Mouse (Mus musculus) embryo, embryonic 9.5 days (tissue): ENCODE results near the gene Trpc6.
A peak's percentile ranks its signal among the peaks of the same experiment; 100 is the strongest.

Experiments used
- DNase-seq: peaks from one replicate; pipeline ENCODE4 v3.0.0-alpha.2; 2017; ENCODE audit errors: extremely low spot score

Gene Trpc6

DNA sequence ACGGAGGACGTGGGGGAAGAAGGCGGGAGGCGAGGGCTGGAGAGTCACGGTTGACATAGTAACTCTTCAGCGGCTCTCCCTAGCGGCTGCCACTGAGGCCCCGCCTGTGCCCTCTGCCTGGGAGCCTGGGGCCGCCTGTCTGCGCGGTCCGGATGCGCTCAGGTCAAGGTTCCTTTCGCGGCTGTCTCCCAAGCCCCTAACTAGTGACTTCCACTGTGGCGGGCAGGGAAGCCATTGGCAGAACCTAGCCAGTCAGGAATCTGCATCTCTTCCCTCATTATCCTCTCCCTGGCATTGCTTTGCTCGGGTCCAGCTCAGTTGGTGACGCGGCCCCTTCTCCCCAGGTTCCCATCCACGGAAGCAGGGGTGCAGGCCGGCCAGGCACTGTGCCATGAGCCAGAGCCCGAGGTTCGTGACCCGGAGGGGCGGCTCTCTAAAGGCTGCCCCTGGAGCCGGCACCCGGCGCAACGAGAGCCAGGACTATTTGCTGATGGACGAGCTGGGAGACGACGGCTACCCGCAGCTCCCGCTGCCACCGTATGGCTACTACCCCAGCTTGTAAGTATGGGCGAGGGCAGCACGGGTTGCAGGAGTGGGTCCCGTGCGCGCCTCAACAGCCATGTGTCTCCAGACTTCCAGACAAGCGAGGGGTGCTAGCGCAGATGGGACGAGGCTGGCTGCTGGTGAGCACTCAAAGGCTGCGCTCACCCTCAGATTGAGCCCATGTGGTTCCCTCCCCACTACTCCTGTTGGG lies at the start of gene Trpc6:
Gene Trpc6, plus strand, starts transcription at position 102 of the 754 bp plus-strand sequence.
- DNase-seq: peak; percentile 68

GRCm38 (mm10) chr9:8520911-8521310 lies 23.0 kb upstream of the Trpc6 start:
- DNase-seq: no peak

- DNase-seq: no peak
Measured at GRCm38 (mm10) chr9:8533670-8534069, 10.3 kb upstream of the Trpc6 start.

GRCm38 (mm10) chr9:8545236-8545635 lies 1.3 kb downstream of the Trpc6 start:
- DNase-seq: no peak

GRCm38 (mm10) chr9:8558574-8558973 lies 14.6 kb downstream of the Trpc6 start:
- DNase-seq: no peak

DNA sequence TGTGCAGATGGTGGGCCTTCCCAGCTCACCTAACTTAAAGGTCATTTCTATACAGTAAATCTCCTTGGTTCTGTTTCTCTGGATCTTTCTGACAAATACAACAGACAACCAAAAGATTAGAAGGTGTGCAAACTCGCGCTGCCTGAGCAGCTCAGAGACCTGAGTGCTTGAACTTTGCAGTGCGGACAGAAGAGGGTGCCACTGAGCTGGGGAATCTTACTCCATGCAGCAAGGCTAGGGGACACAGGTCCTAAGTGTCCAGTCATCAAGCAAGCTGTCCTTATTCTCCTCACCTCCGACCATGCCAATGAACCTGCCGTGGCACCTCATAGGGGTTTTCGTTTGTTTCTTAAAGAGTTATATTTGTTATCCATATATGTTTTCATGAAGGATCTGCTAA lies 48.7 kb downstream of the Trpc6 start:
- peak; percentile 12 for DNase-seq

GRCm38 (mm10) chr9:8597089-8597488 lies 53.1 kb downstream of the Trpc6 start:
- no peak for DNase-seq

DNA sequence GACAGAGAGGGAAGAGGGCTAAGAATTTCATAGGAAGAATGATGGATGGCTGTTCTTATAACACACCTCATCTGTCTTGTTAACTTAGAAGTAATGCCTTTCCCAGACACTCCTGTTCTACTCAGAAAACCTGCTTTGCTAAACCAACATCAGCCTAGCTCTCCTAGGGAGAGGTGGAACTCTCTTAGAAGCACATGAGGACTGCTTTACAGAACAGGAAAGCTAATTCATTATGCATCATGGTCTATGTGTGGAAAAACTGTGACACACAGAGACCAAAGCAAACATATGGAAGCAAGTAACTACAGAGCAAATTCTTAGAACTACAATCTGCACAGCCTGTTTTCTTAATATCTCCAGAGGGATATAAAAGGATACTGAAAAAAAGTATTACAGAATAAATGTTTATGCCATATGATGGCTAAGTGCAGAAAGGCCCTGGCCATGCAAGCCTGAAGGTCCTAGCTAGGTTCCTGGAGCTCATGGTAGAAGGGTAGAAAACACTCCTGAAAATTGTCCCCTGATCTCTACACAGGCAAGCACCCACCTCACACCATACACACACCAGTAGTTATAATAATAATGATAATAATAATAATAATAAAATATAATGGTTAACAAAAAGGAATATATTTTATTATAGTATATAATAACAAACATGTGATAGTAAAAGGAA lies 63.0 kb downstream of the Trpc6 start:
- DNase-seq: no peak

- no peak for DNase-seq
Measured at GRCm38 (mm10) chr9:8634344-8634743, 90.4 kb downstream of the Trpc6 start.

GRCm38 (mm10) chr9:8643453-8643852 lies 99.5 kb downstream of the Trpc6 start:
- DNase-seq: no peak

DNA sequence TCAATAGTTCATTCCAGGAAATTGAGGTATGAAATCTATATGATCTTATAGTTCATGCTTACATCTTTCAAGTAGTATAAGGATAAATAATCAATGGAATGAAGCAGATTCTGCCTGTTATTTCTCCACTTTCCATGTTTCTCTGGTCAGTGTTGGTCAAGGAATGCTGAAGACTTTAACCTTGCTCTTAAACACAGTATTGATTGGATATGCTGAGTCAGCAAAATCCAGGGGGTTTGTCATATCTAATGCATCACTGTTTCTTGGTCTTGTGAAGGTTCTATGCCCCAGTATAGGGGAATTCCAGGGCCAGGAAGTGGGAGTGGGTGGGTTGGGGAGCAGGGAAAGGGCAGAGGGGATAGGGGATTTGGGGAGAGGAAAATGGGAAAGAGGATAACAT lies 111.4 kb downstream of the Trpc6 start:
- DNase-seq: no peak

DNA sequence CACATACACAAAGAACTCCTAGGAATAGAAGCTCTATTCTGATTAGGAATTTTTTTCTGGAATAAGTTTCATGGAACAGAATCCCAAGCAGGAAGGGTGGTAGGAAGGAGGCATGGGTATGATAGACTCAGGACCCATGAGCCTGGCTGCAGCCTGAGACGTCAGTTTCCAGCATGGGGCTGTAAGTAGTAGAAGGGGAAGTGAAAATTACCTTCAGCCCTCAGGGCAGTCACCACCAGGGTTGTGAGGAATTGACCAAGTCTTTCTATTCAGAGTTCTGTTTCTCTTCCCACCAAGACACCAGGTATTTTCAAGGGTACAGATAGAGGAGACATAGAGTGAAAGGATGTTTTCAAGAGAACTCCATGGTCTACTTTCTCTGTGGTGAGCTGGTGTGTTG lies 129.0 kb downstream of the Trpc6 start:
- DNase-seq: no peak

DNA sequence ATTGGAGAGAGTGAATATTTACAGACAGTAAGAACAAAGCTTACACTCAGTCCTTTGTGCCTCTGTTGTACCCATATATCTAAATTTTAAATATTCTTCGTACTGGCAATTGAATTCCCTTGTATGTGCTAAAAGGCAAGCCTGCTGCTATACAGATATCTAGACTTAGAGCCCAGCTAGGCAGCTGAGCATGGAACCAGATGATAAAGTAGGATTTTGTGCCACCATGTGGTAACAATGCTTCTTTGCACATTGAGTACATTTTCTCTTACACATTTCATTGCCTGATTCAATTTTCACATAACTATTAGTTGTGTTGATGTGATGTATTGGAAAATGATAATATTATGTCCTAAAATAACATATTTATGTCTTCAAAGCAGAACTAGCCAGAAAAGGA lies 132.7 kb downstream of the Trpc6 start:
- no peak for DNase-seq

- no peak for DNase-seq
Measured at GRCm38 (mm10) chr9:8693177-8693576, 149.2 kb downstream of the Trpc6 start.

DNA sequence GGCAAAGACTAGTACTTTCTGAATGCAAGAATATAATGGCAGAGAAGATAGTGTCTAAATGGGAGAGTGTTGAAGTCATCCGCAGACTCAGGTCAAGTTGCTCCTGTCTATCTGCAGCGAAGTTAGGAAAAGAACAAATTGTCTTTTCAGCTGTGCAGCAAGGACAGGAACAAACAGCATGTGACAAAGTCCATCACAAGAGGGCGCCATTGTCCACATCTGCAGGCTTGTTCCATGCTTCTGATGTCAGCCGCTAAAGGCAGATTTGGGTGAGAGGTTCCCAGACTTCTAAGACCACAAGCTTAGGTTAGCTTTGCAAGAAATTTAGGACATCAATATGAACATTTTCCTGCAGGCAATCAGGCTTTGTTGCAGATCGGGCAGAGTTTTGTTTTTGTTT lies 156.7 kb downstream of the Trpc6 start:
- DNase-seq: peak; percentile 70

DNA sequence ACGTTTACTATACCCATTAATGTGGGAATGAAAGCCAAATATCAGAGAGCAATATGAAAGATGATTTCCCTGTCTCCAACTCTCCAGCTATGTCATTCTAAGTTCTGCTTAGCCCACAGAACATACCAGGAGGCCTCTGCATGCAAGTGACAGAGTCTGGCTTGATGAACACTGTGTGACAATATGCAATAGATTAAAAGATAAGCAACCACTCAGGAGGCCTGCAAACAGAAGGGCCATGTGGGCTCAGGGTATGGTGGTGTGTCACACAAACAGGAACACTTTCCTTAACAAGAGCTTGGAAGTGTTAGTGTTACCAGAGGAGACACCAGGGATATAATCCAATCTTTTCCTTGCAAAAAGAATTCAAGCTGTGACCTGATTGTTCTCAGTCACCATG lies 159.6 kb downstream of the Trpc6 start:
- DNase-seq: no peak

DNA sequence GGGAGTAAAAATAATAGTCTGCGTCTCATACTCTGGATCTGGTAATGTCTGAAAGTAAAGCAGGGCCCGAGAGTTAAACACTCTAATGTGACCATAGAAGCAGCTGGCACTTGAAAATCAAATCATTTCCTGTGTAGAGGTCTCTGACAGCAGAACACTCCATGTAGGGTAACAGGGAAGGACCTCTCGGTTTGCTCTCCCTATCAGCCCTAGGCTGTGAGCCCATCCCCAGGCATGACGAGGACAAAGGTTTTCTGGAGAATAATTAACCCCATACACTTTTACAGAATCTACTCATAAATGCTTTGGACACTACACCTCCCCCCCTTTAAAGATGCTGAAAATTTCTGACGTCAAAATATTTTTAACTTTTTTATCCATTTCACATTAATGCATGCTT lies 160.0 kb downstream of the Trpc6 start:
- DNase-seq: no peak

DNA sequence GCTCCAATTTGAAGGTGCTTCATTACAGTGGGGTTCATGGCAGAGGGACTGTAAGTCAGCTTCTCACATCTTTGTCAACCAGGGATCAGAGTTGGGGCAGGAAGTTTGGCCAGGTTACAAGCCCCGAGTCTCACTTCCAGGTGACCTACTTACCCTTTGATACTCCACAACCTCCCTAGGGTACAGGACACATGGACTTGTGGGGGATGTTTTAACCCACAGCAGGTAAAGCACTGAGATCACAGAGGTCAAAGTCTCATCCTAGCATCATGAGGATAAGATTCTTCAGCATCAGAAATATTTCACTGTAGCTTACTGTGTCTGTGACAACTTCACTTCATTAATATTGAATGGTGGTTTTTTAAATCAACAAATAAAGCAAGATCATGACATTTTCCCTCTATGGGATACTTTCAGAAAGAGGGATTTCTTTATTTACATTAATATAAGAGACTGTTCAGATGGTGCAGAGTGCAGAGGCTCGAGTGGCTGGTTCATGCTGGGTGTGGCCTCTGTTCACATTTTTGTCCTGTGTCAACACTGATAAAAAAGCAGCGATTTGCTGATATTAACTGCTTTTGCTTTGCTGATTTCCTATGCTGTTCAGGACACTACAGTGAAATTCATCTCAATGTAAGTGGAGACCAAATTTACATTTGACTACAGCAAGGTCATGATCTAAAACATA lies 166.3 kb downstream of the Trpc6 start:
- no peak for DNase-seq

DNA sequence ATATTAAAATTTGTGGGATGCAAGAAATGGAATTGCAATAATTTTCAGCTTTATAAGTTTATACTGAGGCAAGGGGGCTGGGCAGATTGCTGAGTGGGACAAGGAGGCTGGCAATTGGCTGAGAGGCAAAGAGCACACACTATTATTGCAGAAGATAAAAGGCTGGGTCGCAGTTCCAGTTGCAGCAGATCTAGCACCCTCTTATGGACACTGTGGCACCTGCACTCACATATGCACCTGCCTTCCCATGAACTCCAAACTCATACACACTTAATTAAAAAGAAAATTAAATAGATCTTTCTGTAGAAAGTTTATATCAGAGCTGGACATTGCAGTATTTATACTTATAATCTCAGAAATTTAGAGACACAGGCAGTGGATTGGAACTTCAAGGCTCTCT lies 175.1 kb downstream of the Trpc6 start:
- DNase-seq: no peak

- no peak for DNase-seq
Measured at GRCm38 (mm10) chr9:8729056-8729455, 185.1 kb downstream of the Trpc6 start.
